Mouse (Mus musculus) right cerebral cortex, postnatal 4 days (tissue): ENCODE data around the gene Sptssb.

ENCODE experiments used
- DNase-seq: peaks from one replicate; pipeline ENCODE4 v3.0.0-alpha.2; 2022

Gene Sptssb

GRCm38 (mm10) chr3:69859858-69860588, at the start of gene Sptssb:
Gene Sptssb, minus strand, starts transcription at chr3:69859940.
- DNase-seq, result peak; percentile 5

- no peak for DNase-seq
Measured at GRCm38 (mm10) chr3:69908074-69908473, 48.3 kb upstream of the Sptssb start.

- DNase-seq, result no peak
Measured at GRCm38 (mm10) chr3:69907564-69907963, 47.8 kb upstream of the Sptssb start.

- peak; percentile 13 for DNase-seq
Measured at GRCm38 (mm10) chr3:69902787-69903477, 43.2 kb upstream of the Sptssb start.

- no peak for DNase-seq
Measured at GRCm38 (mm10) chr3:69902382-69902781, 42.6 kb upstream of the Sptssb start.

GRCm38 (mm10) chr3:69901874-69902381, 42.2 kb upstream of the Sptssb start:
- DNase-seq, result no peak

GRCm38 (mm10) chr3:69900335-69900734, 40.6 kb upstream of the Sptssb start:
- DNase-seq, result no peak

GRCm38 (mm10) chr3:69897917-69898594, 38.3 kb upstream of the Sptssb start:
- no peak for DNase-seq

- DNase-seq, result no peak
Measured at GRCm38 (mm10) chr3:69895516-69895915, 35.8 kb upstream of the Sptssb start.

GRCm38 (mm10) chr3:69892187-69893094, 32.7 kb upstream of the Sptssb start:
- DNase-seq, result no peak

GRCm38 (mm10) chr3:69885866-69886265, 26.1 kb upstream of the Sptssb start:
- no peak for DNase-seq

- no peak for DNase-seq
Measured at GRCm38 (mm10) chr3:69883710-69884109, 24.0 kb upstream of the Sptssb start.

GRCm38 (mm10) chr3:69877538-69877937, 17.8 kb upstream of the Sptssb start:
- DNase-seq, result no peak

- no peak for DNase-seq
Measured at GRCm38 (mm10) chr3:69874721-69875120, 15.0 kb upstream of the Sptssb start.

GRCm38 (mm10) chr3:69872661-69873327, 13.1 kb upstream of the Sptssb start:
- no peak for DNase-seq

- DNase-seq, result no peak
Measured at GRCm38 (mm10) chr3:69871174-69871573, 11.4 kb upstream of the Sptssb start.

- no peak for DNase-seq
Measured at GRCm38 (mm10) chr3:69869702-69870101, 10.0 kb upstream of the Sptssb start.

- no peak for DNase-seq
Measured at GRCm38 (mm10) chr3:69861789-69862395, 2.2 kb upstream of the Sptssb start.

GRCm38 (mm10) chr3:69860589-69861521, 1.1 kb upstream of the Sptssb start:
- DNase-seq, result peak; percentile 55

- DNase-seq, result no peak
Measured at GRCm38 (mm10) chr3:69839485-69839884, 20.3 kb downstream of the Sptssb start.
